Mouse (Mus musculus) heart, adult 8-10 months (tissue): ENCODE data around the gene Gnpda2. TPM values are rescaled to one million over a fixed set of nuclear protein-coding genes. Genes with fewer than 3 reads are reported as not detected.

Experiments used
- DNase-seq: peaks from one replicate; pipeline ENCODE4 v3.0.0; 2022; ENCODE audit warnings: low spot score
- total RNA-seq, 4 experiments: library from RNA; stranded (reverse); gene quantifications; 2 replicates each; pipeline ENCODE4 v1.2.4; 2022

The Gnpda2 gene
- total RNA-seq: 10 to 100 TPM in 3 of 4 experiments, 1 to 10 TPM in 1; 9.5 to 13.6 (median 10.6) TPM

GRCm38 (mm10) chr5:69591640-69592461, at the start of gene Gnpda2:
TSS of gene Gnpda2 (minus strand) at chr5:69592340.
- peak; percentile 86 for DNase-seq

- DNase-seq: no peak
Measured at GRCm38 (mm10) chr5:69634766-69635165, 42.6 kb upstream of the Gnpda2 start.

GRCm38 (mm10) chr5:69620899-69621298, 28.8 kb upstream of the Gnpda2 start:
- DNase-seq: no peak

GRCm38 (mm10) chr5:69613209-69613796, 21.2 kb upstream of the Gnpda2 start:
- DNase-seq: peak; percentile 16

GRCm38 (mm10) chr5:69601027-69601426, 8.9 kb upstream of the Gnpda2 start:
- no peak for DNase-seq

- DNase-seq: peak; percentile 1
Measured at GRCm38 (mm10) chr5:69557404-69557935, 34.7 kb downstream of the Gnpda2 start.

- peak; percentile 94 for DNase-seq
Measured at GRCm38 (mm10) chr5:69556628-69557403, 35.3 kb downstream of the Gnpda2 start, which contains the start of gene Guf1. TSS of gene Guf1 (plus strand) at chr5:69556923.

- DNase-seq: peak; percentile 35
Measured at GRCm38 (mm10) chr5:69542489-69542888, 49.7 kb downstream of the Gnpda2 start, which contains the start of gene Yipf7. TSS of gene Yipf7 (minus strand) at chr5:69542648.

- no peak for DNase-seq
Measured at GRCm38 (mm10) chr5:69541680-69542079, 50.5 kb downstream of the Gnpda2 start.

GRCm38 (mm10) chr5:69523944-69524343, 68.2 kb downstream of the Gnpda2 start:
- DNase-seq: no peak

Other genes starting within 250 kb of the Gnpda2 start
- gene Yipf7, start 49.7 kb downstream of the Gnpda2 start, total RNA-seq: 100 to 1,000 TPM; 169 to 207 (median 175) TPM
- gene Guf1, start 35.4 kb downstream of the Gnpda2 start, total RNA-seq: 10 to 100 TPM; 24.3 to 29.7 (median 28.2) TPM